Mouse (Mus musculus) stomach, embryonic 14.5 days (tissue): ENCODE results near the gene Pkn2. TPM values are rescaled to one million over a fixed set of nuclear protein-coding genes. Genes with fewer than 3 reads are reported as not detected.

ENCODE experiments used
- ATAC-seq: fragments of 200-750 bp; cut with Nextera tagmentation; 2 replicates; pipeline ENCODE4 v1.8.0; 2017; ENCODE audit warnings: low read depth, moderate TSS enrichment; ENCODE audit not compliant: insufficient number of reproducible peaks, insufficient read depth, low FRiP score
- H3K27ac ChIP-seq: fragments of 300-500 bp; sonication (generic); 2 replicates; pipeline ENCODE4 v1.5.1; 2014; ENCODE audit warnings: mild to moderate bottlenecking, low read length, moderate library complexity, mixed read lengths
- H3K27me3 ChIP-seq: fragments of 300-500 bp; sonication (generic); 2 replicates; pipeline ENCODE4 v1.6.1; 2014; ENCODE audit warnings: low read length, control low read depth, mixed read lengths; ENCODE audit not compliant: control insufficient read depth, insufficient read depth
- H3K36me3 ChIP-seq: fragments of 300-500 bp; sonication (generic); 2 replicates; pipeline ENCODE4 v1.6.1; 2014; ENCODE audit warnings: mild to moderate bottlenecking, control low read depth, low read length, moderate library complexity, mixed read lengths; ENCODE audit not compliant: control insufficient read depth, insufficient read depth
- H3K4me1 ChIP-seq: fragments of 300-500 bp; sonication (generic); 2 replicates; pipeline ENCODE4 v1.6.1; 2014; ENCODE audit warnings: low read length, control low read depth, mixed read lengths; ENCODE audit not compliant: control insufficient read depth, insufficient read depth
- H3K4me2 ChIP-seq: fragments of 300-500 bp; sonication (generic); replicated peaks from 2 replicates; pipeline ENCODE4 v1.6.1; 2014; ENCODE audit warnings: low read depth, low read length, control low read depth
- H3K4me3 ChIP-seq: fragments of 300-500 bp; sonication (generic); 2 replicates; pipeline ENCODE4 v1.5.1; 2014; ENCODE audit warnings: low read depth, low read length, control low read depth
- H3K9ac ChIP-seq: fragments of 300-500 bp; sonication (generic); replicated peaks from 2 replicates; pipeline ENCODE4 v1.6.1; 2014; ENCODE audit warnings: low read depth, mild to moderate bottlenecking, control low read depth, low read length, moderate library complexity, mixed read lengths
- H3K9me3 ChIP-seq: fragments of 300-500 bp; sonication (generic); 2 replicates; pipeline ENCODE4 v1.6.1; 2016; ENCODE audit warnings: low read depth, low read length, control low read depth; ENCODE audit not compliant: control insufficient read depth
- WGBS: fragments of 180-500 bp; shearing (Covaris S2); extraction: QIAGEN DNeasy Blood & Tissue Kit; methylation state at CpG from one replicate; pipeline ENCODE4 v1.1.7; 2014; 5-methylcytosine and 5-hydroxymethylcytosine counted together
- polyA plus RNA-seq: library from polyadenylated mRNA; unstranded; fragments of >200 nt; fragmentation: Nextera tagmentation; extraction: Ambion mirVana; gene quantifications from 2 replicates; pipeline ENCODE4 v1.2.1, GENCODE M21; 2014

Pkn2 gene
- polyA plus RNA-seq, result 57.1 and 57.7 TPM in 2 replicates

- WGBS, result under 1% methylated on average over 76 of the region's 84 CpGs
- peak; percentile 98 for ATAC-seq
- no peaks in the 10 kb centered on the region for H3K27me3 ChIP-seq
Observed at GRCm38 (mm10) chr3:142881872-142882623, at the start of gene Pkn2. Gene Pkn2 (minus strand): TSS chr3:142882004.

GRCm38 (mm10) chr3:142929906-142930305 is 48.1 kb upstream of the Pkn2 start:
- ATAC-seq, result no peak
- WGBS, result 71% methylated on average over 2 of the region's 2 CpGs

More at GRCm38 (mm10) chr3:142881872-142882623, at the start of gene Pkn2:
- H3K4me3 ChIP-seq, result peak within 1 kb of the TSS; percentile 98
- H3K9ac ChIP-seq, result peak within 1 kb of the TSS; percentile 93
- H3K9me3 ChIP-seq, result no peaks in the 10 kb centered on the region
- peak within 1 kb of the TSS; percentile 63 for H3K4me2 ChIP-seq
- H3K4me1 ChIP-seq, result 0 out of 2 replicates have a peak, but pooled peaks cover 2% of the 10 kb centered on the region
- H3K27ac ChIP-seq, result peak within 1 kb of the TSS; percentile 97
- no peaks in the 10 kb centered on the region for H3K36me3 ChIP-seq

DNA sequence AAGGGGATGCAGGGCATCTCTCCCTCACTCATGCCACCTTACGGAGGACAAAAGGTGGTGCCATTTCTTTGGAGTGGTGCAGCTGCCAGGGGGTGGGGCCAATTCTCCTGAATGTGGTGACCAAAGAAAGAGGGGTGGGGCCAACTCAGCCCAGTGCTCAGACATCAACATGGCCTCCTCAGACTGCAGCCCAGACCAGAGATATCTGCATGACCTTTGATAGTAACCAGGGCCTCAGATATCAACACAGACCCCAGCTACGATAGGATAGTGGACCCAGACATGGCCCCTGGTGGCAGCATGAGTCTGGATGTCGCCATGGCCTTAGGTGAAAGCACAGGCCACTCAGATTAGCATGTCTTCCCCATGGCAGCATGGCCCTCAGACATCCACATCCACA is 45.5 kb upstream of the Pkn2 start:
- Histone ChIP-seq H3K4me1 (no peaks in the 10 kb centered on the region), H3K36me3 (no peaks in the 10 kb centered on the region), H3K27me3 (no peaks in the 10 kb centered on the region), H3K27ac (no peak overlapping the region), H3K4me3 (no peak overlapping the region), H3K9ac (no peak overlapping the region), H3K9me3 (no peaks in the 10 kb centered on the region), H3K4me2 (no peak overlapping the region)
- WGBS, result 72% methylated on average over 3 of the region's 3 CpGs
- ATAC-seq, result no peak

More at GRCm38 (mm10) chr3:142929906-142930305, 48.1 kb upstream of the Pkn2 start:
- H3K9me3 ChIP-seq, result no peaks in the 10 kb centered on the region
- H3K36me3 ChIP-seq, result no peaks in the 10 kb centered on the region
- no peaks in the 10 kb centered on the region for H3K27me3 ChIP-seq
- no peak overlapping the region for H3K27ac ChIP-seq
- no peak overlapping the region for H3K4me2 ChIP-seq
- no peaks in the 10 kb centered on the region for H3K4me1 ChIP-seq
- H3K4me3 ChIP-seq, result no peak overlapping the region
- no peak overlapping the region for H3K9ac ChIP-seq

DNA sequence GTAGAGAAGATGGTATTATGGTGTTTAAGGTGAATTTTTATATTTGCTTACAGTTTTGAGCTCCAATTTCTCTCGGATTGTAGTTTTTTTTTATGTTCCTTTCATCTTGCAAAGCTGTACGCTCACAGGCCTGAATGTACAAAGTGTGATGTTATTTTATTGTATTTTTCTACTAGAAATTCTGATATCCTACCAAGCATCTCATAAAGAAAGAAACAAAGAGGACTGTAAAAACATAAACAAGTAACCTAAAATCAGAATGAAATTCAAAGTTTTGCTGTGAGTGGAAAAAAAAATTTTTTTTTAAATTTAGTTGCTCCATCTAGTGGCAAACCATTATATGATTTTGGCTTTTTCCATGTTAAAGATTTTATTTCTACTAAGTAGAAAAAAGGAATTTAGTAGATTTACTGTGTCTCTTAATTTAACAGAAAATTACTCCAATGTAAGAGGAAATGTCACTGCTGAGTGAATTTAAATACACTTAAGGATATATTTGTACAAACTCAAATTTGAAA is 43.1 kb upstream of the Pkn2 start:
- H3K27me3 ChIP-seq, result no peaks in the 10 kb centered on the region
- no peak overlapping the region for H3K4me3 ChIP-seq
- H3K4me2 ChIP-seq, result no peak overlapping the region
- H3K9ac ChIP-seq, result no peak overlapping the region
- 72% methylated on average over 2 of the region's 2 CpGs for WGBS
- no peaks in the 10 kb centered on the region for H3K9me3 ChIP-seq
- H3K27ac ChIP-seq, result no peak overlapping the region
- no peak for ATAC-seq
- no peaks in the 10 kb centered on the region for H3K36me3 ChIP-seq
- no peaks in the 10 kb centered on the region for H3K4me1 ChIP-seq

GRCm38 (mm10) chr3:142919070-142919469 is 37.3 kb upstream of the Pkn2 start:
- peaks cover 6% of the 10 kb centered on the region; the same call in 1 of the 2 replicates for H3K4me1 ChIP-seq
- no peak for ATAC-seq
- no peaks in the 10 kb centered on the region for H3K9me3 ChIP-seq
- H3K36me3 ChIP-seq, result no peaks in the 10 kb centered on the region
- WGBS, result 32% methylated on average over 3 of the region's 3 CpGs
- no peak overlapping the region for H3K4me3 ChIP-seq
- no peak overlapping the region for H3K27ac ChIP-seq
- H3K4me2 ChIP-seq, result no peak overlapping the region
- no peaks in the 10 kb centered on the region for H3K27me3 ChIP-seq
- H3K9ac ChIP-seq, result no peak overlapping the region

GRCm38 (mm10) chr3:142917760-142918439 is 36.1 kb upstream of the Pkn2 start:
- WGBS, result 60% methylated on average over 4 of the region's 4 CpGs
- ATAC-seq, result peak; percentile 46; the same call in 1 of the 2 replicates
- H3K9me3 ChIP-seq, result no peaks in the 10 kb centered on the region
- H3K27ac ChIP-seq, result no peak overlapping the region
- H3K27me3 ChIP-seq, result no peaks in the 10 kb centered on the region
- H3K36me3 ChIP-seq, result no peaks in the 10 kb centered on the region
- H3K4me2 ChIP-seq, result no peak overlapping the region
- no peak overlapping the region for H3K9ac ChIP-seq
- H3K4me3 ChIP-seq, result no peak overlapping the region
- peaks cover 6% of the 10 kb centered on the region; the same call in 1 of the 2 replicates for H3K4me1 ChIP-seq

GRCm38 (mm10) chr3:142917171-142917570 is 35.4 kb upstream of the Pkn2 start:
- no peak overlapping the region for H3K9ac ChIP-seq
- no peak overlapping the region for H3K4me3 ChIP-seq
- H3K4me2 ChIP-seq, result no peak overlapping the region
- H3K27ac ChIP-seq, result no peak overlapping the region
- ATAC-seq, result no peak
- H3K9me3 ChIP-seq, result no peaks in the 10 kb centered on the region
- peaks cover 6% of the 10 kb centered on the region; the same call in 1 of the 2 replicates for H3K4me1 ChIP-seq
- H3K36me3 ChIP-seq, result no peaks in the 10 kb centered on the region
- WGBS, result 78% methylated on average over 4 of the region's 4 CpGs
- H3K27me3 ChIP-seq, result no peaks in the 10 kb centered on the region

DNA sequence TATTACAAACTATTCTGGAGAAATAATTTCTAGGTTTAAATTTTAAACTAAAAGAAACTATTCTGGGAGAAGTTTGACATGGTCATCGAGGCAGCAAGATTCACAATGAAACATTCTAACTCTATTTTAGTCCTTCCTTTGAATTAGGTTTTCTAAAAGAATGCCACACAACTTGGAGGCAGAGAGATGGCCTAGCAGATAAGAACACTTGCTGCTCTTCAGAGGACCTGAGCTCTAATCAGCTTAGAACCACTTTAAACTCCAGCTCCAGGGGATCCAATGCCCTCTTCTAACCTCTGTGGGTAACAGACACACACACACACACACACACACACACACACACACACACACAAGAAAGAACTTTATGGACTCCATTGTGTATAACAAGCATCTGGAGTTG is 31.5 kb upstream of the Pkn2 start:
- no peak overlapping the region for H3K27ac ChIP-seq
- H3K36me3 ChIP-seq, result no peaks in the 10 kb centered on the region
- WGBS, result 83% methylated on average over 1 of the region's 1 CpGs
- no peak overlapping the region for H3K4me3 ChIP-seq
- no peak for ATAC-seq
- H3K4me1 ChIP-seq, result peaks cover 6% of the 10 kb centered on the region; the same call in 1 of the 2 replicates
- no peak overlapping the region for H3K9ac ChIP-seq
- H3K4me2 ChIP-seq, result no peak overlapping the region
- H3K9me3 ChIP-seq, result no peaks in the 10 kb centered on the region
- H3K27me3 ChIP-seq, result no peaks in the 10 kb centered on the region
